Mouse (Mus musculus): Measurements from ENCODE around the gene Ckap2.

Gene Ckap2

DNA sequence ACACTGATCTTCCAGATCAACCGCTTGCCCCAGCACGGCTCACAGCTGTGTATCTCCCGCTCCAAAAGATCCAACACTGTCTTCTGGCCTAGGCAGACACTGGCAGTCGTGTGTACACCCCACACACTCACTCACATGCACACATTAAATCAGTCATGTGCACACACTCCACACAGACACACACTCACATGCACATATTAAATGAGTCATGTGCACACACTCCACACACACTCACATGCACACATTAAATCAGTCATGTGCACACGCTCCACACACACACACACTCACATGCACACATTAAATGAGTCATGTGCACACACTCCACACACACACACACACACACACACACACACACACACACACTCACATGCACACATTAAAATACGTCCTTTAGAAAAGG lies 12.3 kb upstream of the Ckap2 start:
- H3K4me3 ChIP-seq (replicated peaks; ENCODE audit: low read length), result no peak overlapping the region
- H3K27me3 ChIP-seq (ENCODE audit: insufficient read depth, low read length), result peaks cover 3% of the 10 kb centered on the region; the same call in 1 of the 2 replicates
- H3K4me1 ChIP-seq (replicated peaks; ENCODE audit: low read depth, low read length), result peaks cover 19% of the 10 kb centered on the region
- peaks cover 18% of the 10 kb centered on the region; the same call in 1 of the 2 replicates for H3K36me3 ChIP-seq (ENCODE audit: insufficient read depth, low read length)
- no peak for TF ChIP-seq CTCF (conservative IDR thresholded peaks at IDR 0.05; ENCODE audit: low read length)
- no peak for TF ChIP-seq NANOG (IDR thresholded peaks at IDR 0.05; ENCODE audit: borderline replicate concordance, low read length)
- no peak for TF ChIP-seq POU5F1 (IDR thresholded peaks at IDR 0.05; ENCODE audit: borderline replicate concordance, low read length)
- H3K9me3 ChIP-seq (ENCODE audit: low read length), result no peaks in the 10 kb centered on the region

DNA sequence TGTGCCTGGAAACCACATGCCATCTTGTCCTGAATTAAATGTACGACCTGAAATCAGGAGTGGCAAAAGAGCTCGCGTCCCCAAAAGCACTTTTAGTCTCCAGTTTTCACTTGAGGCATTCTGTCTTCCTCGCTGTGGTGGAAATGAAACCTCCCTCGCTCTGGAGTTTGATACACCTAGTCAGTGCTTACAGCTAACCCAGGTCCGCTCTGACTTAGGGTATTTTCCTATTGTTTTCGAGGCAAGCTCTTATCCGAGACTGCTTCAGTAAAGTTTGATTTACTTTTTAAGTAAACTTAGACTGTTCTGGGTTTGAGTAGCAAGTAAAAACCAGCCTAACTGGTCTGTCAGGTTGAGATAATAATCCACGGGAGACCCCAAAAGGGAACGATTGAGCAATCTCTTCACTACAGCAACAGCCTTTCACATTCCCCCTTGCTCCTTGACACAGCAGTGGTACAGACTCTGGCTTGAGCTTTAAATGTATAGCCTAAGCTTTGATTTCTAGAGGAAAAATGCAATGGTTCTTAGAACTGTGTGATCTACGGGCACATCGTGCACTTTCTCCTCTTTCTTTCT lies 7.9 kb upstream of the Ckap2 start:
- H3K27me3 ChIP-seq (ENCODE audit: insufficient read depth, low read length), result peaks cover 3% of the 10 kb centered on the region; the same call in 1 of the 2 replicates
- H3K4me1 ChIP-seq (replicated peaks; ENCODE audit: low read depth, low read length), result peaks cover 21% of the 10 kb centered on the region
- no peak for TF ChIP-seq NANOG (IDR thresholded peaks at IDR 0.05; ENCODE audit: borderline replicate concordance, low read length)
- TF ChIP-seq POU5F1 (IDR thresholded peaks at IDR 0.05; ENCODE audit: borderline replicate concordance, low read length), result no peak
- TF ChIP-seq CTCF (conservative IDR thresholded peaks at IDR 0.05; ENCODE audit: low read length), result no peak

DNA sequence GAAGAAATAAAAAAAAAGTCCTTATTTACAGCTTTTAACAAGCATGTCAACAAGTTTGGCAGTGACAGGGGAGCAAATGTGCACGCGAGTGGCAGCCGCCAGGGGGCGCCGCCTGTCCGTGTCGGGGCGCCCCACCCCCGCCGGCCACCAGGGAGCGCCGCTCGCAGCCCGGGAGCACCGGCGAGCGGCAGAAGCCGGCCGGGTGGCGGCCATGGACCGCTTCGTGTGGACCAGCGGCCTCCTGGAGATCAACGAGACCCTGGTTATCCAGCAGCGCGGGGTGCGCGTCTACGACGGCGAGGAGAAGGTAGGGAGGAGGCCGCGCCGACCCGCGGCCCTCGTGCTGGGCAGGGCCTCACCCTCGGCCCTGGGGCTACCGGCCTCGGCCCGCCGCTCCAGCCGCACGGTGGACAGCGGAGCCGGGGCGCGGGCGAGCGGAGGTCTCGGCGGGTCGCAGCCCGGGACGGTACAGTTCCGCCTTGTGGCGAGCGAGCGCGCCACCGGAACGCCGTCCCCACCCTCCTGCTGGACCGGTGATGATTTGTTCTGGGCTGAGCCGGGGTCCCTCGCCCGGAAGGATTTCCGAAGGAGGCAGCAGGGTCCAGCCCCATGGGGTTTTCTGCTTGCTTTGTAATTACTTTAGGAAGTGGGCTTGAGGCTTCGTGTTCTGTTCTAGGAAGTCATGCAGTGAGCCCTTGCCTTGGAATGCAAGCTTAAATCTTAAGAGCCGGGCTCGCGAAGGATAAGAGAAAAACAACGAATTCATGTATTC lies 7.2 kb upstream of the Ckap2 start, which contains the start of gene Vps36:
Gene Vps36 (plus strand): TSS at position 150 of the 772 bp plus-strand sequence.
- Histone ChIP-seq H3K9me3 (ENCODE audit: low read length) (no peaks in the 10 kb centered on the region), H3K36me3 (ENCODE audit: insufficient read depth, low read length) (no peaks in the 10 kb centered on the region; the same call in 1 of the 2 replicates), H3K27me3 (ENCODE audit: insufficient read depth, low read length) (peaks cover 5% of the 10 kb centered on the region; the same call in 1 of the 2 replicates), H3K4me1 (replicated peaks; ENCODE audit: low read depth, low read length) (peaks cover 23% of the 10 kb centered on the region), H3K4me3 (replicated peaks; ENCODE audit: low read length) (peak within 1 kb of the TSS; percentile 91)
- TF ChIP-seq POU5F1 (IDR thresholded peaks at IDR 0.05; ENCODE audit: borderline replicate concordance, low read length) (no peak), CTCF (conservative IDR thresholded peaks at IDR 0.05; ENCODE audit: low read length) (no peak; the same call in 1 of the 2 replicates), NANOG (IDR thresholded peaks at IDR 0.05; ENCODE audit: borderline replicate concordance, low read length) (no peak)

More for the DNA sequence above, 7.9 kb upstream of the Ckap2 start:
- H3K9me3 ChIP-seq (ENCODE audit: low read length), result no peaks in the 10 kb centered on the region
- no peaks in the 10 kb centered on the region; the same call in 1 of the 2 replicates for H3K36me3 ChIP-seq (ENCODE audit: insufficient read depth, low read length)
- peak overlapping the region; percentile 91 for H3K4me3 ChIP-seq (replicated peaks; ENCODE audit: low read length)

DNA sequence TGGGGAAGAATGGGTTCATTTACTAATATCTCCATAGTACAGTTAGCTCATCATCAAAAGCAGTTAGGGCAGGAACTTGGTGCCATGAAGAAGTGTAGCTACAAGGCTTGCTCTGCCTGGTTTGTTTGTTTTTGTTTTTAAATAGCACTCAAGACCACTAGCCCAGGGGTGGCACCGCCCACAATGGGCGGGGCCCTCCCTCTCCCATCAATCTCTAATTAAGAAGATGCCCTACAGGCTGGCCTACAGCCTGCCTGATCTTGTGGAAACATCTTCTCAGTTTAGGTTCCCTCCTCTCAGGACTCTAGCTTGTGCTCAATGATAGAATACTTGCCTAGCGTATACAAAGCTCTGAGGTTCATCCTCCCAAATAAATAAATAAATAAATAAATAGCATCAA lies 735 bp downstream of the Ckap2 start:
- Histone ChIP-seq H3K9me3 (ENCODE audit: low read length) (no peaks in the 10 kb centered on the region), H3K27me3 (ENCODE audit: insufficient read depth, low read length) (peaks cover 2% of the 10 kb centered on the region; the same call in 1 of the 2 replicates), H3K36me3 (ENCODE audit: insufficient read depth, low read length) (peaks cover 27% of the 10 kb centered on the region), H3K4me3 (replicated peaks; ENCODE audit: low read length) (peak overlapping the region; percentile 92), H3K4me1 (replicated peaks; ENCODE audit: low read depth, low read length) (peaks cover 69% of the 10 kb centered on the region)
- TF ChIP-seq NANOG (IDR thresholded peaks at IDR 0.05; ENCODE audit: borderline replicate concordance, low read length) (no peak), POU5F1 (IDR thresholded peaks at IDR 0.05; ENCODE audit: borderline replicate concordance, low read length) (no peak), CTCF (conservative IDR thresholded peaks at IDR 0.05; ENCODE audit: low read length) (no peak)

DNA sequence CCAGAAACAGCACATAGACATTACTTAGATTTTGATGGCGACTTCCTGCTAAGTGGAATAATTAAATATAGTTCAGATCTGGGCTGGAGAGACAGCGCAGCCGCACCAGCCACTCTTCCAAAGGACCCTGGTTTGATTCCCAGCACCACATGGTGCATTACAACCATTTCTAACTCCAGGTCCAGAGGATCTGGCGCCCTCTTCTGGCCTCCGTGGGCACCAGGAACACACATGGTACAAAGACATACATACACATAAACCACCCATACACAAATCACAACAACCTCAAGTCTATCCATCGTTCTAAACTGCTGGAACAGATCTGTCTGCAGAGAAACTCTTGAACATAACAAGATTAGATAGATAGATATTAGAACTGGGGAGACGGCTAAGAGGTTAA lies 9.7 kb downstream of the Ckap2 start:
- no peak for TF ChIP-seq NANOG (IDR thresholded peaks at IDR 0.05; ENCODE audit: borderline replicate concordance, low read length)
- peak; percentile 31 for TF ChIP-seq CTCF (conservative IDR thresholded peaks at IDR 0.05; ENCODE audit: low read length)
- Histone ChIP-seq H3K9me3 (ENCODE audit: low read length) (peaks cover 7% of the 10 kb centered on the region), H3K27me3 (ENCODE audit: insufficient read depth, low read length) (no peaks in the 10 kb centered on the region), H3K4me1 (replicated peaks; ENCODE audit: low read depth, low read length) (peaks cover 13% of the 10 kb centered on the region), H3K36me3 (ENCODE audit: insufficient read depth, low read length) (peaks cover 76% of the 10 kb centered on the region), H3K4me3 (replicated peaks; ENCODE audit: low read length) (no peak overlapping the region)

DNA sequence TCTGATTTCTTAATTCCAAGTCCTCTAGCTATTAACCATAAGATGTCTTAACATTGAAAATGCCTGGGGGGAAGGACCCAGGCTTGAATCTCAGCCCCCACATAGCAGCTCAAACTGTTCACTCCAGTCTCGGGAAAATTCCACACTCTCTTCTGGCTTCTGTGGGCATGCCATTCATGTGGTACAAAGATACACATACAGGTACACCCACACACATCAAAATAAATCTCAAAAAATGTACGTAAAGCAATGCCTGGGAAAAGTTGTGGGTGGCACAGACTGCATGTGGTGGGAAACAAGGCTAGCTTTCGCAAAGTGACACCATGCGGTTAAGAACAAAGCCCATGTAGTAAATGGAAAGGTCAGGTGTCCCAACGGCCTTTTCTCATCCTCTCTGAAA lies 16.5 kb downstream of the Ckap2 start:
- Histone ChIP-seq H3K36me3 (ENCODE audit: insufficient read depth, low read length) (peaks cover 58% of the 10 kb centered on the region), H3K9me3 (ENCODE audit: low read length) (no peaks in the 10 kb centered on the region), H3K4me1 (replicated peaks; ENCODE audit: low read depth, low read length) (peaks cover 38% of the 10 kb centered on the region), H3K27me3 (ENCODE audit: insufficient read depth, low read length) (no peaks in the 10 kb centered on the region), H3K4me3 (replicated peaks; ENCODE audit: low read length) (no peak overlapping the region)
- TF ChIP-seq NANOG (IDR thresholded peaks at IDR 0.05; ENCODE audit: borderline replicate concordance, low read length), result no peak
- TF ChIP-seq POU5F1 (IDR thresholded peaks at IDR 0.05; ENCODE audit: borderline replicate concordance, low read length), result no peak
- no peak for TF ChIP-seq CTCF (conservative IDR thresholded peaks at IDR 0.05; ENCODE audit: low read length)

DNA sequence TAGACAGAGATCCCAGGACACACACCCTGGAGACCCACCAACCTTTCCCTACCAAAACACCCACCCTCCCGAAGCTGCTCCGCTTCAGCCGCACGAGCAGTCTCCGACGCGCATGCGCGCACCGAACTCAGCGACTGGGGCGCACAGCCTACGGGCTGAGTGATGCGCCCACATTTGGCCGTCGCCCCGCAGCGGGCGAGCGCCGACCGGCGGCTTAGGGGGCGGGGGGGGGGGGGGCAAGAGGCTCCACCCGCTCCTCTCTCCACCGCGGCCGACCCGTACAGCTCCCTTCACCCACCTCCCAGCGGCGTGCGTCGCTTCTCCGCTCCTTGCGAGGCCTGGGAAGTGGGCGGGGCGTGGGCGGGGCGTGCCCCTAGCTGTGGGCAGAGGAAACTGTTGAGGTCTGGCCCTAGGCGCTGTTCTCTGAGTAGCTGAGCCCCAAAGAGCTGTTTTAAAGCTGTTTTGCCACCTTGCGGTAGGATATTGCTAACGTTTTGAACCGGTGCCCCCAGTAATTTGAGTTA lies 19.5 kb downstream of the Ckap2 start, which contains the start of gene Nek3:
Gene Nek3 (minus strand): TSS at position 356 of the 524 bp plus-strand sequence.
- Histone ChIP-seq H3K9me3 (ENCODE audit: low read length) (no peaks in the 10 kb centered on the region), H3K4me3 (replicated peaks; ENCODE audit: low read length) (peak within 1 kb of the TSS; percentile 74), H3K4me1 (replicated peaks; ENCODE audit: low read depth, low read length) (peaks cover 38% of the 10 kb centered on the region), H3K27me3 (ENCODE audit: insufficient read depth, low read length) (no peaks in the 10 kb centered on the region), H3K36me3 (ENCODE audit: insufficient read depth, low read length) (peaks cover 38% of the 10 kb centered on the region)
- TF ChIP-seq POU5F1 (IDR thresholded peaks at IDR 0.05; ENCODE audit: borderline replicate concordance, low read length), result no peak
- peak; percentile 33 for TF ChIP-seq CTCF (conservative IDR thresholded peaks at IDR 0.05; ENCODE audit: low read length)

DNA sequence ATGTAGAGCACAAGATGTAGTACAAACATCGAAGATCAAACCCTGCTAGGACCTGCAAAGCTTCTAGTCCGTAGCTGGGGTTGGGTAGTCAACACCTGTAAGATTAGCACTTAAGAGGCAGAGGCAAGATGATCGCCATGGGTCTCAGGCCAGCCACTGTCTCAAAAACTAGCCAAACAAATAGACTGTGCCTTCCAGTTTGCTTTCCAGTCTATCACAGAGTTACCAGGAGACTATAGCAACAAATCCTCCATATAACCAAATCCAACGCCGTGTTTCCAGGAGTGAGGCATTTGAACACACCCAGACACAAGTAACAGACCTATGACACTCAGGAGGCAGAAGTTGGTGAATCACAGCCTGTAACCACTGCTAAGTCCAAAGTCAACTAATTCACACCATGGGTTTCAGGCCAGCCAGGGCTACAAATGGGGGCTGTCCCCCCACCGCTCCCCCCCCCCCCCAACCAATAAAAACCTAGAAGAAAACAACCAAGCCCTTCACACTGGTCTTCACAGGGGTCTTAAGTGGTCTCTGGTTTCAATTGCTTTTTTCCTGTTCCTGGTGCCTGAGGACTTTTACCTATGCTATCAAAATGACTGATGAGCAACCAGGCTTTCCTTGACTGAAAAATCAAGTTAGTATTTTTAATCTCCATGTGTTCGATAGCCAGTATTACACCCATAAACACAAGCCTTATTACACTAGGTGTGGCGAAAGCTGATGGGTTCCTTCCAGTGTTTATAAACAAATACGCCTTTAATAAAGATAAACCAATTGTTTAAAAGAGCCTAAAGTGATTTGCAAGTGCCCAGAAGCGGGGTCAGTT lies 20.2 kb downstream of the Ckap2 start:
- Histone ChIP-seq H3K36me3 (ENCODE audit: insufficient read depth, low read length) (peaks cover 32% of the 10 kb centered on the region), H3K4me3 (replicated peaks; ENCODE audit: low read length) (peak overlapping the region; percentile 74), H3K27me3 (ENCODE audit: insufficient read depth, low read length) (no peaks in the 10 kb centered on the region), H3K9me3 (ENCODE audit: low read length) (no peaks in the 10 kb centered on the region), H3K4me1 (replicated peaks; ENCODE audit: low read depth, low read length) (peaks cover 38% of the 10 kb centered on the region)
- TF ChIP-seq POU5F1 (IDR thresholded peaks at IDR 0.05; ENCODE audit: borderline replicate concordance, low read length), result no peak
- TF ChIP-seq NANOG (IDR thresholded peaks at IDR 0.05; ENCODE audit: borderline replicate concordance, low read length), result no peak
- no peak for TF ChIP-seq CTCF (conservative IDR thresholded peaks at IDR 0.05; ENCODE audit: low read length)

Data from E14TG2a.4 (cell line).